Mouse (Mus musculus) cortical plate, adult 2 months (tissue): ENCODE data around the gene Rsbn1l.

ENCODE experiments used
- CTCF ChIP-seq: fragments of 200-500 bp; IDR thresholded peaks from 2 replicates; pipeline ENCODE4 v1.5.1; 2011; ENCODE audit warnings: mild to moderate bottlenecking, control low read depth, low read length; ENCODE audit not compliant: insufficient read depth; ENCODE audit errors: extremely low read depth
- POLR2A ChIP-seq: fragments of 200-500 bp; IDR thresholded peaks from 2 replicates; pipeline ENCODE4 v1.6.1; 2011; ENCODE audit warnings: mild to moderate bottlenecking, low read length, control low read depth; ENCODE audit not compliant: insufficient read depth; ENCODE audit errors: extremely low read depth

DNA sequence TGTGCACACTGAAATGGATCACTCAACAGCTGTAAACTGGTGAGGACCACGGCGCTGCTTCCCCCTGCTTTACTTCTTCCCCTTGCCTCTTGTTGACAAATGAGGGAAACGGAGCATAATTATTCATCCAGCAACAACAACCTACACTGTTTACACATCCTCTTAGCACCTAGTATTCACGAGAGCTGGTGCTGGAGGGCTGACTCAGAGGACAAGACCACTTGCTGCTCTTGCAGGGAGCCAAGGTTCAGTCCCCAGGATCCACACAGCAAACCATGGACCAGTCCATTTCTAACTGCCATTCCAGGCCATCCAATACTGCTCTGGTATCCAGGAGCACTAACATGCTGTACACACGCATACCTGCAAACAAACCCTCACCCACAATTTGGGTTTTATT lies 20.3 kb downstream of the Rsbn1l start:
- TF ChIP-seq CTCF (no peak), POLR2A (no peak)
